Mouse (Mus musculus) liver, embryonic 14.5 days (tissue): ENCODE data around the gene Podxl2.

Experiments used
- CTCF ChIP-seq: IDR thresholded peaks from 2 replicates; pipeline ENCODE4 v1.5.1; 2016; ENCODE audit warnings: antibody characterized with exemption, low read depth, control low read depth
- EP300 ChIP-seq: IDR thresholded peaks from 2 replicates; pipeline ENCODE4 v1.6.1; 2016; ENCODE audit warnings: antibody characterized with exemption, low read depth

- TF ChIP-seq CTCF: no peak
- no peak for TF ChIP-seq EP300
Measured at GRCm38 (mm10) chr6:88899628-88900027, 24.8 kb upstream of the Podxl2 start.
